Mouse (Mus musculus): ENCODE measurements around the gene Nr6a1. TPM values are rescaled to one million over a fixed set of nuclear protein-coding genes. Genes with fewer than 3 reads are reported as not detected.

Gene Nr6a1
- polyA plus RNA-seq, 1 experiment from 2014 or later: 0.94 TPM

DNA sequence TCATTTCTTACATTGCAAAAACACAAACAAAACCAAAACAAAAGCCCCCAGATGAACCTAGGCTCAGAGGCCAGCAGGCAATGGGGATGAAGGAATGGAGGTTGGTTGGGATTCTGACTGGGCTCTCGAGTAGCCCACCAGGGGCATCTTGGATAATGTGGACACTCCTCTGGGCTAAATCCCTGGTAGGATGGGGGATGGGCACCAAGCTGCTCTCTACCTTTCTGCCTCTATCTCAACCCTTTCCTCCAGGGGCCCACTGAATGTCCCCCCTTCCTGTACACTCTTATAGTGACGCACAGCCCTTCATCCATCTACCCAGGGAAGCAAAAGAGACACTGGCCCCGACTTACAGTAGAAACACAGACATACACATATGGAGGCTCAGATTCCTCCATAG, 213.9 kb downstream of the Nr6a1 start:
- no peaks in the 10 kb centered on the region for H3K9me3 ChIP-seq (ENCODE audit: low read length)
- no peaks in the 10 kb centered on the region for H3K36me3 ChIP-seq (ENCODE audit: insufficient read depth, low read length)
- H3K4me1 ChIP-seq (ENCODE audit: insufficient read depth, low read length): peaks cover 24% of the 10 kb centered on the region
- no peak overlapping the region for H3K4me2 ChIP-seq (replicated peaks; ENCODE audit: low read depth, low read length)
- no peak for ATAC-seq (ENCODE audit: low FRiP score, low TSS enrichment)
- H3K27ac ChIP-seq (ENCODE audit: low read length): no peak overlapping the region
- peaks cover 57% of the 10 kb centered on the region for H3K27me3 ChIP-seq (ENCODE audit: insufficient read depth, low read length)
- 83% methylated on average over 3 of the region's 3 CpGs for WGBS
- no peak overlapping the region for H3K9ac ChIP-seq (replicated peaks; ENCODE audit: low read length)
- no peak overlapping the region for H3K4me3 ChIP-seq (ENCODE audit: low read length)

DNA sequence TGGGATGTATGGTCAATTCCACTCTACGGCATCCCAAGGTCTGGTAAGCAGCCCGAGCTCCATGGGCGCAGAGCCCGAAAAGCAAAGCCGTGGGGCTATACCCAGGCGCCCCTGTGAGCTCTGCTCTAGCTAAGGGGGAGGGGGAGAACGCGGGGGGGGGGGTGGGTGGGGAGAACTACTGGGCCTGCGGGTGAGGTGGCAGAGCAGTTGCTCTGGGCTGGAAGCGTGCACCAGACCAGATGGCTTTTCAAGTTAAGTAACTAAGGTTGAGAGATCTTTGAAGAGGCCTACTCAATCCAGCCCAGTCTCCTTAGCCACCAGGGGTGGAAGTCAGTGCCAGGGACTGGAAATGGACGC, 214.7 kb downstream of the Nr6a1 start:
- H3K27me3 ChIP-seq (ENCODE audit: insufficient read depth, low read length): peaks cover 66% of the 10 kb centered on the region
- ATAC-seq (ENCODE audit: low FRiP score, low TSS enrichment): no peak
- peaks cover 22% of the 10 kb centered on the region for H3K4me1 ChIP-seq (ENCODE audit: insufficient read depth, low read length)
- H3K9ac ChIP-seq (replicated peaks; ENCODE audit: low read length): no peak overlapping the region
- 37% methylated on average over 11 of the region's 11 CpGs for WGBS
- H3K4me3 ChIP-seq (ENCODE audit: low read length): no peak overlapping the region
- H3K36me3 ChIP-seq (ENCODE audit: insufficient read depth, low read length): no peaks in the 10 kb centered on the region
- H3K4me2 ChIP-seq (replicated peaks; ENCODE audit: low read depth, low read length): no peak overlapping the region
- no peaks in the 10 kb centered on the region for H3K9me3 ChIP-seq (ENCODE audit: low read length)
- no peak overlapping the region for H3K27ac ChIP-seq (ENCODE audit: low read length)

DNA sequence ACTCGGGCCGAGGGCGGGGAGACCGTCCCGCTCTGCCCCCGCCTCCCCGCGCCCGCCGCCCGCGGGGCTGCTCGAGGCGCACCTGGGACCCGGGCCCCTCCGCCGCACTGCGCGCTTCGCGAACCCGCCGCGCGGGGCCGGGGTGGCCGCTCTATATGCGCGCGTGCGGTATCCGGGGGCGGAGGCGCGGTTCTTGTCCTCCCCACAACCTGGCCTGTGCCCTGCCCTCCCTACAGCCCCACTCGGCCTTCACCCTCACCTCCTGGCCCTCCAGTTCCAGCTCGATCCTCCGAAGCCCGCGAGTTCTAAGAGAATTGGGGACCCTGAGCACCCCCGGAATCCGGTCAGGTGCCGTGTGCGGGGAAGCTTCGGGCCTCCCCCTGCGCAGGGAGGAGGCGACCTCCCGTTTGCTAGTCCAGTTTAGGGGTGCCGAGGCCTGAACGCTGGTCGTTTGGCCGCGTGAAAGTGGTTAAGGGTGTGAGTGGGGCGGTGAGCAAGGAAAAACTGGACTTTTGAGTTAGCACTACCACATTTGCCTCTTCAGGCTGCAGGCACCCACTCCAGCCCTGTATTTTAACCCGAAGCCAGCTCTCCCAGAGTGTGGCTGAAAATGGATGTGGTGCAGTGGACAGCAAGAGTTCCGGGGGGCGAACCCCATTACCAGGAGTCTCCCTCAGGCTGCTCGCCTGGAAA, 215.3 kb downstream of the Nr6a1 start:
- Histone ChIP-seq H3K4me3 (ENCODE audit: low read length) (peak overlapping the region; percentile 40), H3K27me3 (ENCODE audit: insufficient read depth, low read length) (peaks cover 71% of the 10 kb centered on the region), H3K27ac (ENCODE audit: low read length) (no peak overlapping the region), H3K4me1 (ENCODE audit: insufficient read depth, low read length) (peaks cover 22% of the 10 kb centered on the region), H3K9ac (replicated peaks; ENCODE audit: low read length) (no peak overlapping the region), H3K9me3 (ENCODE audit: low read length) (no peaks in the 10 kb centered on the region), H3K36me3 (ENCODE audit: insufficient read depth, low read length) (no peaks in the 10 kb centered on the region), H3K4me2 (replicated peaks; ENCODE audit: low read depth, low read length) (peak overlapping the region; percentile 56)
- 7% methylated on average over 41 of the region's 58 CpGs for WGBS
- ATAC-seq (ENCODE audit: low FRiP score, low TSS enrichment): no peak

DNA sequence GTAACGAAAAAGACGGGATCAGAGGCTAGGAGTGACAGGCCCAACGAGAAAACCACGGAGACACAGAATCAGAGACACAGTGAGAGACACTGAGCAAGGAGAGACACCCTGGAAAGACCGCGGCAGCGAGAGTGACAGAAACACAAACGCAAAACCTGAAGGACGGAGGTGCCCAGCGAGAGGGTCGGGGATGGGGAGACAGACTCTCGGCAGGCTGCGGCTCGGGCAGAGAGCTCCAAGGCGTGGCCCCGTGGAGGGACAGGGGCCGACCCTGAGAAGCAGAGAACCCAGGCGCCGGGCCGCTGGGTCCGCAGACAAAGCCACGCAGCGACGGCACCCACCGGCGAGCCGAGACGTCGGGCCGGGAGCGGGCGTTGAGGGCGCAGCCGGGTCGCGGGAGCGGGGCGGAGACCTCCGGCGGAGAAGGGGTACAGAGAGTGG, 216.0 kb downstream of the Nr6a1 start:
- no peaks in the 10 kb centered on the region for H3K36me3 ChIP-seq (ENCODE audit: insufficient read depth, low read length)
- ATAC-seq (ENCODE audit: low FRiP score, low TSS enrichment): no peak

DNA sequence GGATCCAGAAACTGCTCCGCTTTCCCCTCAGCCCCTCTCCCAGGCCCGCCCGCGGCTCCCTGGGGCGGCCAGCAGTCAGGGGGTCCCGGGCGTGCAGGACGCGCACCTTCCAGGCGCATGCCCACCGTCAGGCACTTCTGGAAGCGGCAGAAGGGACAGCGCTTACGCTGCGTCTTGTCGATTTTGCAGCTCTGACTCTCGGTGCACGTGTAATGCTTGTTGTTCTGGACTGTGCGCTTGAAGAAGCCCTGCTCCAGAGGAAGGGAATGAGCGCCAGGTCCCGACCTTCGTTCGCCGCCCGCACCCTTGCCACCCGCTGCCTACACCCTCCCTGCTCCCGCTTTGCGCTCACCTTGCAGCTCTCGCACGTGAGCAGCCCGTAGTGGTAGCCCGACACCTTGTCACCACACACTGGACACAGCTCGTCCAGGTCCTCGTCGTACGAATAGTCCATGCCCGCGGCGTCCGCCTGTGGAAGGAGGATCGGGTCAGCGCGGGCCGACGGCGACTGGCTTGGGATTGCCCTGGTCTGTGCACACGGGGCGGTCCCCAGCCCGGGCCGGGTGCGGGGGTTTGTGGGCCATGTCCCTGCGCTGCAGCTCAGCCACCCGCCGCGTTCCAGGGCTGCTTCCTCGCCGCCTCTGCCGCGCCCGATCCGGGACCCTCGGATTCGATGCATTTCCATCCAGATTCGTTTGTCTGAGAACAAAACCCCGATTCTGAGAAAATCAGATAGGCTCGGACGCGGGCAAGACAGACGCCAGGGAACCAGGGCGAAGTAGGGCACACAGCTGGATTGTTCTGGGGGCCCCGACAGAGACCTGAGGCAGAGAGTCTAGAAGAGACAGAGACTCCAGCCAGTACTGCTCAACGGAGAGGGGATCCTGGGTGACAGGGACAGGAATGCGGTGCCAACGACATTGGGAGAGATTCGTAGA, 216.9 kb downstream of the Nr6a1 start:
- Histone ChIP-seq H3K27ac (ENCODE audit: low read length) (no peak overlapping the region), H3K36me3 (ENCODE audit: insufficient read depth, low read length) (no peaks in the 10 kb centered on the region), H3K27me3 (ENCODE audit: insufficient read depth, low read length) (peaks cover 88% of the 10 kb centered on the region), H3K4me2 (replicated peaks; ENCODE audit: low read depth, low read length) (peak overlapping the region; percentile 51), H3K9ac (replicated peaks; ENCODE audit: low read length) (0 out of 2 replicates have a peak overlapping the region, but pooled peaks have one; percentile 11), H3K9me3 (ENCODE audit: low read length) (no peaks in the 10 kb centered on the region), H3K4me3 (ENCODE audit: low read length) (peak overlapping the region; percentile 41), H3K4me1 (ENCODE audit: insufficient read depth, low read length) (peaks cover 22% of the 10 kb centered on the region)
- 2% methylated on average over 75 of the region's 75 CpGs for whole genome bisulfite sequencing
- ATAC-seq (ENCODE audit: low FRiP score, low TSS enrichment): peak; percentile 29; the same call in 1 of the 2 replicates

More for the DNA sequence above, 216.0 kb downstream of the Nr6a1 start:
- H3K4me2 ChIP-seq (replicated peaks; ENCODE audit: low read depth, low read length): peak overlapping the region; percentile 56
- no peak overlapping the region for H3K27ac ChIP-seq (ENCODE audit: low read length)
- 1% methylated on average over 36 of the region's 40 CpGs for whole genome bisulfite sequencing
- H3K9me3 ChIP-seq (ENCODE audit: low read length): no peaks in the 10 kb centered on the region
- H3K4me3 ChIP-seq (ENCODE audit: low read length): peak overlapping the region; percentile 40
- H3K27me3 ChIP-seq (ENCODE audit: insufficient read depth, low read length): peaks cover 79% of the 10 kb centered on the region
- H3K9ac ChIP-seq (replicated peaks; ENCODE audit: low read length): no peak overlapping the region
- H3K4me1 ChIP-seq (ENCODE audit: insufficient read depth, low read length): peaks cover 22% of the 10 kb centered on the region

DNA sequence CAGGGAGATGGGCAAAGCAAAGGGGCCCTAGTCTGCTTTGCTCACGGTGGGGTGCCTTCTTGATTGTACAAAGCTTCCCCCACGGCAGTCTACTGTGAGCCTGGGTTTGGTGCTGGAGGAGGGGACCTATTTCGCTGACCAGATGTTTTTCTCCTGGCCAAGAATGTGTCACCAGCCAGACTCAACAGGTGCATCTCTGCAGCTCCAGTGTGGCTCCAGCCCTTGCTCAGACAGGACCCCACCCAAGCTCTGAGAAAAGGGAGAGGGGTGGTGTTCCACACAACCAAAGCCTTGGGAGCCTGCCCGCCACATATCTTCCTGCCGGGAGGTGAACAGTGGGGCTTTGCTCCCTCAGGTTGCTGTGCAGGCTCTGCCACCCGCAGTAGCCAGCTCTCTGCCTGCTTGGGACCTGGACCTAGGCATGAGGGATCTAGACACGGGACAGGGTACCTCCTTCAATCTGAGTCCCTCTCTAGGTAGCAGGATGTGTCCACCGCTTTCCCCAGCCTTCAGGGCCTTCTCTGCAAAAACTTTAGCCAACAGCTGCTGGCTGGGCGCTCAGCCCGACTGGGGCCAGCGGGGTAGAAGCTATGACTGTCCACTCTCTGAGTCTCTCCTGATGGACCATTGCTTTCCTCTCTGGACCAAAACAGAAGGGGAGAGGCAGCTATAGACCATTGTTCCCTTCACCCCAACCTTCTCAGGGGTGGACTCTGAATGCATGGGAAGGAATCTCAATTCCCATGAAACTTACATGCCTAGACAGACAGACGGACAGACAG, 218.4 kb downstream of the Nr6a1 start:
- no peak for ATAC-seq (ENCODE audit: low FRiP score, low TSS enrichment)
- Histone ChIP-seq H3K4me2 (replicated peaks; ENCODE audit: low read depth, low read length) (no peak overlapping the region), H3K4me1 (ENCODE audit: insufficient read depth, low read length) (peaks cover 22% of the 10 kb centered on the region), H3K9ac (replicated peaks; ENCODE audit: low read length) (no peak overlapping the region), H3K9me3 (ENCODE audit: low read length) (no peaks in the 10 kb centered on the region), H3K36me3 (ENCODE audit: insufficient read depth, low read length) (no peaks in the 10 kb centered on the region), H3K27me3 (ENCODE audit: insufficient read depth, low read length) (peaks cover 95% of the 10 kb centered on the region), H3K27ac (ENCODE audit: low read length) (no peak overlapping the region), H3K4me3 (ENCODE audit: low read length) (no peak overlapping the region)
- 27% methylated on average over 12 of the region's 12 CpGs for WGBS

DNA sequence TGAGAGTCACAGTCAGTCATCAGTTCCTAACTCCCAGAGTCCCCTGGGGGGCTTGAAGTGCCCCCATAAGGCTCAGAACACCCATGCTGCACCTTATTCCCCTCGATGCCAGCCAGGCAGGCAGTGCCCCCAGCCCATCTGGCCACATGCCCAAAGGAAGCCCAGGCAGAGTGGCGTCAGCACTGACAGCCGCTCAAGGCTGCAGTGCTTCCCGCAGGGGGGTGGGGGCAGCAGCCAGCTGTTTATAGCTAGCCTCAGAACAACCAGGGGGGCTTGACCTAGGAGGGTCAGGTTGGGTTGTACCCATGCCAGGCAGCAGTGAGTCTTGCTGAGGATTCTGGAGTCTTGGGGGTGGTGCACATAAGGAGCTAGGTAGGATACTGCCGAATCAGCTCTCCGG, 220.8 kb downstream of the Nr6a1 start:
- no peak for ATAC-seq (ENCODE audit: low FRiP score, low TSS enrichment)
- H3K27me3 ChIP-seq (ENCODE audit: insufficient read depth, low read length): peaks cover 74% of the 10 kb centered on the region

DNA sequence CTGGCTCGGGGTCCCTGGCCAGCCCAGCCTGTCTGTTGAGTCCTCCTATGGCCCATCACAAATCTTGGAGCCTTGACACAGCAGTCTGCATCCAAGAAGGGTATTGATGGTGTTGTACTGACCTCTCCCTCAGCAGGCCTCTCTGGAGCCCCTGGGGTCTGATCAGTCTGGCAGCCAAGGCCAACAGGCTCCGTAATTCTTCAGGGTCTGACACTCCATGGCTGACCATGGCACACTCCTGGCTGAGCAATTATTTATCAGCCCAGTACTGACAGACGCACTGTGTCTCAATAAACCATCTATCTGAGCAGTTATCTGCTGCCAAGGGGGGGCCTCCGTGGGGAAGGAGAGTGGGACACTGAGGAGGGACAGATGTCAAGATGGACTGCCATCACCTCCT, 222.5 kb downstream of the Nr6a1 start:
- H3K4me1 ChIP-seq (ENCODE audit: insufficient read depth, low read length): peaks cover under 1% of the 10 kb centered on the region
- no peak for ATAC-seq (ENCODE audit: low FRiP score, low TSS enrichment)
- no peaks in the 10 kb centered on the region for H3K36me3 ChIP-seq (ENCODE audit: insufficient read depth, low read length)
- H3K27me3 ChIP-seq (ENCODE audit: insufficient read depth, low read length): peaks cover 58% of the 10 kb centered on the region
- WGBS: 44% methylated on average over 4 of the region's 4 CpGs
- no peak overlapping the region for H3K4me3 ChIP-seq (ENCODE audit: low read length)
- no peaks in the 10 kb centered on the region for H3K9me3 ChIP-seq (ENCODE audit: low read length)
- no peak overlapping the region for H3K9ac ChIP-seq (replicated peaks; ENCODE audit: low read length)
- no peak overlapping the region for H3K27ac ChIP-seq (ENCODE audit: low read length)
- no peak overlapping the region for H3K4me2 ChIP-seq (replicated peaks; ENCODE audit: low read depth, low read length)

More for the DNA sequence above, 220.8 kb downstream of the Nr6a1 start:
- Histone ChIP-seq H3K9me3 (ENCODE audit: low read length) (no peaks in the 10 kb centered on the region), H3K4me2 (replicated peaks; ENCODE audit: low read depth, low read length) (no peak overlapping the region), H3K27ac (ENCODE audit: low read length) (no peak overlapping the region), H3K4me3 (ENCODE audit: low read length) (no peak overlapping the region), H3K36me3 (ENCODE audit: insufficient read depth, low read length) (no peaks in the 10 kb centered on the region), H3K4me1 (ENCODE audit: insufficient read depth, low read length) (peaks cover 15% of the 10 kb centered on the region), H3K9ac (replicated peaks; ENCODE audit: low read length) (no peak overlapping the region)
- 35% methylated on average over 6 of the region's 6 CpGs for WGBS

DNA sequence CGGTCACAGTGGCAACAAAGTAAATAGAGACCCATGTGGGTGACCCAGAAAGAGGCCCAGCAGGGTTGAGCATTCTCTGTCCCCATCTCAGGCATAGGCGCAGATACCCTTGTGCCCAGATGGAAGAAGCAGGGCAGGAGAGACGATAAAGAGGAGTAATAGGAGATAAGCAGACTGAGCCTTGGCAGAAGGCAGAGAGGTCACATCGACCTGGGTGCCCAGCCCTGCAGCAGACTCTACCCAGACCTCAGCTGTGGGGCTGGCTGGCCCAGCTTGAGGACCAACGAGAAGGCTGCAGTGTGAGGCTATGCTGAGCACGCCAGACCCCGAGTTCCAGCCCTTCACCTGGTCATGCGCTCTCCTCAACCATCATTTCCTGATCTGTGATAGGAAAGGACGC, 223.2 kb downstream of the Nr6a1 start:
- H3K4me2 ChIP-seq (replicated peaks; ENCODE audit: low read depth, low read length): no peak overlapping the region
- H3K9me3 ChIP-seq (ENCODE audit: low read length): no peaks in the 10 kb centered on the region
- H3K36me3 ChIP-seq (ENCODE audit: insufficient read depth, low read length): no peaks in the 10 kb centered on the region
- H3K9ac ChIP-seq (replicated peaks; ENCODE audit: low read length): no peak overlapping the region
- no peak for ATAC-seq (ENCODE audit: low FRiP score, low TSS enrichment)
- no peak overlapping the region for H3K27ac ChIP-seq (ENCODE audit: low read length)
- WGBS: 81% methylated on average over 9 of the region's 9 CpGs
- no peak overlapping the region for H3K4me3 ChIP-seq (ENCODE audit: low read length)
- no peaks in the 10 kb centered on the region for H3K4me1 ChIP-seq (ENCODE audit: insufficient read depth, low read length)
- H3K27me3 ChIP-seq (ENCODE audit: insufficient read depth, low read length): peaks cover 51% of the 10 kb centered on the region
